Mouse (Mus musculus): Measurements from ENCODE around the gene Lclat1.

DNA sequence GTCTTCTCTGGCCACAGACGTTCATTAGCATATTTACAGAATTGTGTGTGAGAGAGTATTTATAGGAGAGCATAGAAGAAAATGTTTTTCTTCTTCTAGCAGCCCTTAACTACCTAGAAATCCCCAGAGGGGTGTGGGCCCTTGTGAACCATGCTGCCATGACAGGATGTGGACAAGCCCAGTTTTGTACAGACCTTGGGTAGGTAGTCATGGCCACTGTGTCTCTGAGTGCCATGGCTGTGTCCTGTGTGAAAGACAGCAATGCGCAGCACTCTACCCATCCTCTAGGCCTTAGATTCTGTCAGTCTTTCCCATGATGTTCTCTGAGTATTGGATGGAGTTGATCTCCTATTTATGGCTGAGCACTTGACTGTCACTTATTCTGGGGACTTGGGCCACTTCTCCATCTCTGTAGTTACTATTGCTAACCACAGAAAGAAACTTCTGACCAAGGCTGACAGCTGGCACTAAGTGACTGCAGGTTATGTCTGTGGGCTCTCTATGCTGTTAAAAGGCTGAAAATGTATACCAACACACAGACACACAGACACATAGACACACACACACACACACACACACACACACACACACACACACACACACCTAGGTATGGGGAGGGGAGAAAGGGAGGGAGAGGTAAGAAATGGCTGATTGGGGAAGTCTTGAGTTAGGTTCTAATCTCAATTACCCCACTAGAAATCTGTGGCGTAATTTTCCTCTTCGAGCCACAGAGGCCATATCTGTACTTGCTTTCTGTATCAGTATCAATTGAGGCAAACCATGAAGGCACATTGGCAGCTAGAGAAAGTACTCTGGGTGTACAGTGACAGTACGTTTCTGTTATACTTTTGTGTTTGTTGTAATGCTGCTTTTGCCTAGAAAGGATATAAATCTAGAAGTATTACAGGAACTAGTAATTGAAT is 29.0 kb downstream of the Lclat1 start:
- no peak for TF ChIP-seq FLI1 (IDR thresholded peaks at IDR 0.05; ENCODE audit: low read length)
- TF ChIP-seq GATA1 (IDR thresholded peaks at IDR 0.05; ENCODE audit: borderline replicate concordance, low read length) = no peak
